Mouse (Mus musculus) adrenal gland, adult 10 weeks (tissue): ENCODE data around the gene Uba3. TPM values are rescaled to one million over a fixed set of nuclear protein-coding genes. Genes with fewer than 3 reads are reported as not detected.

ENCODE experiments used
- polyA plus RNA-seq: library from polyadenylated mRNA; stranded (reverse); fragments of 350-450 nt; fragmentation: Illumina TruSeq; extraction: RNeasy Lipid Tissue Mini Kit (QIAGEN cat#74804); gene quantifications from one replicate; pipeline ENCODE4 v1.2.3, GENCODE M21; 2014; ENCODE audit warnings: low read depth, low replicate concordance

Uba3 gene
- 243 TPM for polyA plus RNA-seq

GRCm38 (mm10) chr6:97205439-97205885 is at the start of gene Uba3:
TSS of gene Uba3 (minus strand) at chr6:97205647.

GRCm38 (mm10) chr6:97252711-97253221 is 47.3 kb upstream of the Uba3 start, which contains the start of gene Lmod3:
TSS of gene Lmod3 (minus strand) at chr6:97252759.

GRCm38 (mm10) chr6:97210191-97210961 is 4.9 kb upstream of the Uba3 start, which contains the start of gene Arl6ip5:
TSS of gene Arl6ip5 (plus strand) at chr6:97210689.

GRCm38 (mm10) chr6:97178491-97179366 is 26.7 kb downstream of the Uba3 start, which contains the start of gene Tmf1:
TSS of gene Tmf1 (minus strand) at chr6:97179122.

GRCm38 (mm10) chr6:97148383-97149251 is 56.8 kb downstream of the Uba3 start, which contains the start of gene Eogt:
TSS of gene Eogt (minus strand) at chr6:97149182.

Other genes starting within 250 kb of the Uba3 start
- 1.4 TPM for gene Fam19a4, start 145.2 kb downstream of the Uba3 start, polyA plus RNA-seq
- 60.9 TPM for gene Eogt, start 56.5 kb downstream of the Uba3 start, polyA plus RNA-seq
- 60.9 TPM for gene Tmf1, start 26.5 kb downstream of the Uba3 start, polyA plus RNA-seq
- 141 TPM for gene Arl6ip5, start 5.0 kb upstream of the Uba3 start, polyA plus RNA-seq
- gene Lmod3, start 47.1 kb upstream of the Uba3 start, polyA plus RNA-seq = 0.58 TPM